Mouse (Mus musculus) brain, embryonic 14.5 days (tissue): ENCODE results near the gene Dock8.

Experiments
- CTCF ChIP-seq: fragments of 200-500 bp; IDR thresholded peaks from 2 replicates; pipeline ENCODE4 v1.5.1; 2012; ENCODE audit warnings: inconsistent platforms, mild to moderate bottlenecking, moderate library complexity, borderline replicate concordance; ENCODE audit not compliant: insufficient read depth, insufficient read length; ENCODE audit errors: extremely low read depth
- POLR2A ChIP-seq: fragments of 200-500 bp; IDR thresholded peaks from 2 replicates; pipeline ENCODE4 v1.6.1; 2012; ENCODE audit warnings: mild to moderate bottlenecking, inconsistent platforms, borderline replicate concordance; ENCODE audit not compliant: poor library complexity, insufficient read depth, insufficient read length, severe bottlenecking; ENCODE audit errors: extremely low read depth

DNA sequence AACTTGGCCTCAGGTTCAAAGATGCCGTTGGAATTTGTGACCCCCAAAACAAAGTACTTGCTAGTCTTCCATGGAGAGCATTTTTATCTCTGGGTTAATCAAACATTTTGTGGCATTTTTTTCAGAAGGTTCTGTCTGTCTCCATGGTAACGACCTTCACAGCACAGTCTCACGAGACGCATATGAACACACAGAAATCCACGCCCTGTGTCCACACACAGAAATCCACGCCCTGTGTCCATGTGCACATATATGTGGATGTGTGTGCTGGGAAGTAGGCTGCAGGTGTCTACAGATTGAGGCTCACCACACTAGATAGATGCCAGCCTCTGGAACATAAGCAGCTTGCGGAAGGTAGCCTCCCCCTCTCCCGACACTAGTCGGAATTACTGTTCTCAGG lies 66.9 kb downstream of the Dock8 start:
- no peak for TF ChIP-seq POLR2A
- TF ChIP-seq CTCF: no peak
